Mouse (Mus musculus) kidney, embryonic 15.5 days (tissue): ENCODE results near the gene Arfgap2. TPM values are rescaled to one million over a fixed set of nuclear protein-coding genes. Genes with fewer than 3 reads are reported as not detected.

Experiments used
- ATAC-seq: fragments of 200-750 bp; cut with Nextera tagmentation; replicated peaks from 2 replicates; pipeline ENCODE4 v1.8.0; 2017; ENCODE audit warnings: moderate TSS enrichment; ENCODE audit not compliant: low FRiP score
- H3K27ac ChIP-seq: fragments of 300-500 bp; sonication (generic); 2 replicates; pipeline ENCODE4 v1.5.1; 2015; ENCODE audit warnings: mild to moderate bottlenecking, inconsistent platforms
- H3K27me3 ChIP-seq: fragments of 300-500 bp; sonication (generic); 2 replicates; pipeline ENCODE4 v1.6.1; 2015; ENCODE audit warnings: inconsistent platforms
- H3K36me3 ChIP-seq: fragments of 300-500 bp; sonication (generic); 2 replicates; pipeline ENCODE4 v1.6.1; 2015; ENCODE audit warnings: inconsistent platforms
- H3K4me1 ChIP-seq: fragments of 300-500 bp; sonication (generic); 2 replicates; pipeline ENCODE4 v1.6.1; 2015; ENCODE audit warnings: inconsistent platforms
- H3K4me2 ChIP-seq: fragments of 300-500 bp; sonication (generic); 2 replicates; pipeline ENCODE4 v1.6.1; 2015; ENCODE audit warnings: moderate library complexity, mild to moderate bottlenecking, inconsistent platforms
- H3K4me3 ChIP-seq: fragments of 300-500 bp; sonication (generic); replicated peaks from 2 replicates; pipeline ENCODE4 v1.5.1; 2015; ENCODE audit warnings: mild to moderate bottlenecking, inconsistent platforms
- H3K9ac ChIP-seq: fragments of 300-500 bp; sonication (generic); 2 replicates; pipeline ENCODE4 v1.6.1; 2015; ENCODE audit warnings: mild to moderate bottlenecking, inconsistent platforms
- H3K9me3 ChIP-seq: fragments of 300-500 bp; sonication (generic); replicated peaks from 2 replicates; pipeline ENCODE4 v1.6.1; 2016; ENCODE audit warnings: inconsistent platforms
- WGBS: fragments of 180-500 bp; shearing (Covaris S2); methylation state at CpG from one replicate; pipeline ENCODE4 v1.1.7; 2015; ENCODE audit warnings: mixed read lengths; 5-methylcytosine and 5-hydroxymethylcytosine counted together
- polyA plus RNA-seq: library from polyadenylated mRNA; unstranded; fragments of >200 nt; fragmentation: Nextera tagmentation; extraction: Ambion mirVana; gene quantifications from 2 replicates; pipeline ENCODE4 v1.2.1, GENCODE M21; 2015

Arfgap2 gene
- polyA plus RNA-seq, 1 experiment from 2014 or later = 92.2 TPM

DNA sequence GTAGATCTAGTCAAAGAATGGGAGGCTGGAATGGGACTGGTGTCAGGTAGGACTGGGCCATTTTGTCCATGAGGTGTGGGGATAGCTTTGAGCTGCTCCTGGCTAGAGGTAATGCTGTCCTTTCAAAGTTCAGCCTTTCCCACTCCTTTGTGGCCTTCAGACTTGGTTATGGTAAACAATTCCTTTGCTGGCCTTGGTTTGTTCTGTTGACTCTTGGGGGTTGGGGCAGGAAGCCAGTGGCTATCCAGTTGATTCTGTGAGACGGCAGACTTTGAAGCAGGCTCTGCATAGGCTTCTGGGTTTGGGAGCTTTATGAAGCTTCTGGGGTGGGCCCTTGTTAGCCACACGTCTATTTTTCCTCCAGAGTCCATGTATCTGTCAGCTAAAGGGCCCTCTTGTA lies 3.9 kb downstream of the Arfgap2 start:
- H3K27me3 ChIP-seq = no peaks in the 10 kb centered on the region
- no peak overlapping the region for H3K27ac ChIP-seq
- no peaks in the 10 kb centered on the region for H3K9me3 ChIP-seq
- H3K4me2 ChIP-seq = no peak overlapping the region
- H3K4me1 ChIP-seq = peaks cover 25% of the 10 kb centered on the region
- ATAC-seq = no peak
- H3K4me3 ChIP-seq = no peak overlapping the region
- H3K9ac ChIP-seq = no peak overlapping the region
- 91% methylated on average over 2 of the region's 2 CpGs for WGBS
- peaks cover 72% of the 10 kb centered on the region for H3K36me3 ChIP-seq

DNA sequence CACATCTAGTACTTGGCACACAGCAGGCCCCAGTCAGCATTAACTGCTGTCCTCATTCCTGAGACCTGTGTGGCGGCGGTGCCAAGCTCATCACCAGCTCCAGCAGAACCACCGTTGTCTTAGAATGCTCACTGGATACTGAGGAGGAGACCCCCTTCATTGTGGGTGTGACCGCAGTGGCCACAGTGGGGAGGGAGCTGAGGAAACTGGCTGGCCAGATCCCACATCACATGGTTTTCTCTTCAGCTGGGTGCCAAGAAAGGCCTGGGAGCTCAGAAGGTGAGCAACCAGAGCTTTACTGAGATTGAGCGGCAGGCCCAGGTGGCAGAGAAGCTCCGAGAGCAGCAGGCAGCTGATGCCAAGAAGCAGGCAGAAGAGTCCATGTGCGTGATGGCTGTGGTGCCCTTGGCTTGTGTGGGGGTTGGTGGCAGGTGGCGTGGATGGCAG lies 4.9 kb downstream of the Arfgap2 start:
- H3K9ac ChIP-seq = no peak overlapping the region
- no peak overlapping the region for H3K4me3 ChIP-seq
- 89% methylated on average over 8 of the region's 8 CpGs for WGBS
- no peak overlapping the region for H3K4me2 ChIP-seq
- peaks cover 15% of the 10 kb centered on the region for H3K4me1 ChIP-seq
- ATAC-seq = no peak
- H3K27ac ChIP-seq = no peak overlapping the region
- H3K36me3 ChIP-seq = peaks cover 82% of the 10 kb centered on the region
- no peaks in the 10 kb centered on the region for H3K27me3 ChIP-seq
- H3K9me3 ChIP-seq = no peaks in the 10 kb centered on the region

DNA sequence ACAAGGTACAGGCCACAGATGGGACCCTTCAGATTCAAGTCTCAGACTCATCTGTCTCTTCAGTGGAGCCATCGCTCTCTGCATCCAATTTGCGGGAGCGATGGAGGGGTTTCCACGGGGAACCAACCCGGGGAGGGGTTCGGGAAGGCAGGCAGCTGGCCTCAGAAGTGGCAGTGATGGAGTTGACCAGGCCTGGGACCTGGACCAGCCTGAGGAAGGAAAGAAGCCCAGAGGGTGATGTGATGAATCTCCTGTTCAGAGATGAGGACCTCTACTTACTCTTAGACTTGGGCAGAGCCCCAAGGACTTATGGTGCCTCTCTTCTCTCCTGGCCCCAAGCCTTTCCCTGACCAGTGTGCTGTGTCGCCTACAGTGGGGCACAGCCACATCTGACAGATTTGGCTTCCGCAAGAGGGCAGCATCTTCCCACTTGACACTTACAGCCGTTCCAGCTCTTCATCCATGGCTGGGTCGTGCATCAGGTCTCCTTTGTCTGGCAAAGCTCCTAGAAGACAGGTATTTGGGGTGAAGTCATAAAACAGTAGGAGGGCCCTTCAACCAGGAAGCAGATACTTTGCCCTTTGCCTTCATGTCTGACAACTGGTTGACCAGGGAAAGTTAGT lies 14.1 kb downstream of the Arfgap2 start:
- H3K36me3 ChIP-seq = peaks cover 48% of the 10 kb centered on the region
- peaks cover 11% of the 10 kb centered on the region for H3K4me1 ChIP-seq
- H3K9ac ChIP-seq = no peak overlapping the region
- no peak overlapping the region for H3K27ac ChIP-seq
- no peaks in the 10 kb centered on the region for H3K9me3 ChIP-seq
- ATAC-seq = peak; percentile 73
- no peak overlapping the region for H3K4me3 ChIP-seq
- no peak overlapping the region for H3K4me2 ChIP-seq
- 32% methylated on average over 10 of the region's 10 CpGs for WGBS
- H3K27me3 ChIP-seq = no peaks in the 10 kb centered on the region

DNA sequence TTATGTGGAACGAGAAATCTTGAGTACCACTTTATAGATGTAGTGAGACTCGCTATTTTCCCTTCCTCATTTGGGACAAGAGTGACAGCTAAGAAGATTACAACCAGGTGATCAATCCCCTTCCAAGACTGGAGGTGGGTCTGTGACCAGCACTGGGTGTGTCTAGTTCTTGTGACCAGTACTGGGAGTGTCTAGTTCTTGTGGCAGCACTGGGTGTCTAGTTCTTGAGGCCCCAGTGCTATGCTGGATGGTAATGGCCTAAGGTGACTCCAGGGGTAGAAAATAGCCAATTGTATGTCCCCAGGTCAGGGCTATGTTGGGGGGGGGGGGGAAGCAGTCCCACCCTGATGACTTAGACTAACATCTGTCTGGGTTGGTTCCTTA lies 14.6 kb downstream of the Arfgap2 start:
- 71% methylated on average over 2 of the region's 2 CpGs for WGBS
- Histone ChIP-seq H3K4me1 (peaks cover 11% of the 10 kb centered on the region), H3K9me3 (no peaks in the 10 kb centered on the region), H3K4me2 (no peak overlapping the region), H3K9ac (no peak overlapping the region), H3K27ac (no peak overlapping the region), H3K36me3 (peaks cover 43% of the 10 kb centered on the region), H3K27me3 (no peaks in the 10 kb centered on the region), H3K4me3 (no peak overlapping the region)
- ATAC-seq = 0 out of 2 replicates have a peak, but pooled peaks have one; percentile 29

DNA sequence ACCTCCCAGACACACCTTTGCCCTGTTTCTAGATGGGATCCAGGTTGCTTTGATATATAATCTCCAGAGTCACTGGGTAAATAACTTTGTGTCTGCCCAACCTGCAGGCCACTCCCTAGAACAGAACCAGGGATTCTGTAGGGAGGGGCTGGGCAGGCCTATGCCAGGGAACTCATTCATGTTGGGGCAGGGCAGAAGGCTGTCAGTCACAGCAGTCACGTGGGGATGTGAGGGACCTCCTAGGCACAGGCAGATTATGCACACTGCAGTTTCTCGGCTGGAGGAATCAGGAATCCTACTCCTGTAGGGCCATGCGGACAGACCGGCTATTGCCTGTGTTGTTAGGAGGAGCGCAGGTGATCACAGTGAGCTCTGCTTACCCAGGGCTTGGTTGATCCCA lies 16.6 kb downstream of the Arfgap2 start:
- no peak overlapping the region for H3K4me3 ChIP-seq
- no peaks in the 10 kb centered on the region for H3K27me3 ChIP-seq
- H3K36me3 ChIP-seq = peaks cover 23% of the 10 kb centered on the region
- H3K9ac ChIP-seq = no peak overlapping the region
- no peak overlapping the region for H3K4me2 ChIP-seq
- peaks cover 11% of the 10 kb centered on the region for H3K4me1 ChIP-seq
- 0 out of 2 replicates have a peak overlapping the region, but pooled peaks have one; percentile 10 for H3K27ac ChIP-seq
- WGBS = 42% methylated on average over 5 of the region's 5 CpGs
- 0 out of 2 replicates have a peak, but pooled peaks have one; percentile 47 for ATAC-seq
- no peaks in the 10 kb centered on the region for H3K9me3 ChIP-seq

DNA sequence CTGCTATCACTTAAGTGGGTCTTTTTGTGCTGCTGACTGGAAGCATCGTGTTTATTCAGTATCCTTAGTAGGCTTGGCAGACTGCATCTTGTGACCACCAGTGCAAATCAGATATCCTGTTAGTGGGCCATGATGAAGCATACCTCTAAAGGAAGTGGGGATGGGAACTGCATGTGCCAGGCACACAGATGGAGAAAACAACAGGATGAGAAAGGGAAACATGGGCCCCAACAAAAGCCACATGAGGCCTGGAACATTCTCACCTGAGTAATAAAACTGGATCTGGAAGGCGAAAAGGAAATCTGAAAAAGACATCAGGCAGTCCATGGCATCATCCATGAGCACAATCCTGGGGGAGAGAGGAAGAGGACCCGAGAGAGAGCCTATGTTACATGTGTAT lies 19.2 kb downstream of the Arfgap2 start:
- Histone ChIP-seq H3K4me1 (peaks cover 11% of the 10 kb centered on the region), H3K36me3 (no peaks in the 10 kb centered on the region), H3K27ac (no peak overlapping the region), H3K27me3 (no peaks in the 10 kb centered on the region), H3K9ac (no peak overlapping the region), H3K4me3 (no peak overlapping the region), H3K4me2 (no peak overlapping the region), H3K9me3 (no peaks in the 10 kb centered on the region)
- ATAC-seq = no peak
- 69% methylated on average over 3 of the region's 3 CpGs for WGBS

DNA sequence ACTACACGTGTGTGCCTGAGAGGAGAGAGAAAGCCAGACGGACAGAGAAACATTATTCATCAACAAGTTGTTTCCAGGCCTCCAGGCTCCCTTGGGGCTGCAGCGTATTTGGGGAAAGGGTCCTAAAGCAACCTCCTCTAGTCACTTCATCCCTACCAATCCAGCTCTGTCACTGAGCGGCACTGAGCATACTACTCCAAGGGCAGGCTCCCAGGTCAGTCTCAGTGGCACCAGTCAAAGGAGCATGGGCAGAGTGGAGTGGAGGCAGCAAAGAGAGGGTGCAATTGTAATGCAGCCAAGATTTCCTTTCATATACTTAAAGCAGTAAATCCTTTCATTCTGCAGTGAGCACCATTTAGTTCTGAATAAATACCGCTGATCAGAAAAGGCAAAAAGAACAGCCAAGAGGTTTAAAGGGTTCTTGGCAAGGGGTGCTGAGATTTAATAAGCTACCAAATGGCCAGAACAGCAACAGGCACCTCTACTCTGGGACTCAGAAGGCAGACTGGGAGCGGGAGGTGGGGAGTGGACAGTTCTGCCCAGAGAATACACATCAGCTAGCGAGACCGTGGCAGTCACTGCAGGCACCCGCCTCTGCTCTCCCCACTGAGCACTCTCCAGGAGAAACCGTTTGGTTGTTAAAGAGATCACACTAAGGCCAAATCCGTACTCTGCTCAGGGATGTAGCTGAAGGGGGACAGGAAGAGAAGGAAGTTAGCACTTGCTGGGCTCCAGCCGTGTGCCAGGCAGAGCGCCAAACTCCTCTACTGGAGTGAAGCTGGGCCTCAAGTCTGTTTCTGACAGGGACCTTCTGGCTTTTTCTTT lies 19.8 kb downstream of the Arfgap2 start:
- ATAC-seq = no peak
- Histone ChIP-seq H3K4me1 (peaks cover 11% of the 10 kb centered on the region), H3K4me3 (no peak overlapping the region), H3K27ac (no peak overlapping the region), H3K4me2 (no peak overlapping the region), H3K9me3 (no peaks in the 10 kb centered on the region), H3K27me3 (no peaks in the 10 kb centered on the region), H3K36me3 (no peaks in the 10 kb centered on the region), H3K9ac (no peak overlapping the region)
- WGBS = 58% methylated on average over 13 of the region's 13 CpGs

DNA sequence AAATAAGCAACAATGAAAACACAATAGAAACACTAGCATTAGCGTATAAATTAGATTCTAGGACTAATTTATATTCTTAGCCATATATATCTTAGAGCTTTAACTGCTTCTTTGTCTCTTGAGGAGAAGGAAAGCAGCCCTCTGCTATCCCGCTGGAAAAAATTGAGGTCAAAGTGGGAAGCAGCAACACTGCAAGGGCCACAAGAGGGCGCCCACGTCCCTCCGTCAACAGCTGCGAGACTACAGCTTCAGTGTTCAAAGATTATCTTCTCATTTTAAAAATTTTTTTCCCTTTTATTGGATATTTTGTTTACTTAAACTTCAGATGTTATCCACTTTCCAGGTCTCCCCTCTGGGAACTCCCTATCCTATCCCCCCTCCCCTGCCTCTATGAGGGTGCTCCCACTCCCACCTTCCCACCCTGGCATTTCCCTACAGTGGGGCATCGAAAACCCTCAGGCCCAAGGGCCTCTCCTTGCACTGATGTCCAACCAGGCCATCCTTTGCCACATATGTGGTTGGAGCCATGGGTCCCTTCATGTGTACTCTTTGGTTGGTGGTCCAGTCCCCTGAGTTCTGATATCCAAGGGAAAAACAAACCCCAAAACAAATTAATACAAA lies 21.2 kb downstream of the Arfgap2 start:
- no peak; the same call in 1 of the 2 replicates for ATAC-seq
- H3K4me3 ChIP-seq = no peak overlapping the region
- H3K27ac ChIP-seq = no peak overlapping the region
- H3K9ac ChIP-seq = no peak overlapping the region
- no peaks in the 10 kb centered on the region for H3K27me3 ChIP-seq
- H3K36me3 ChIP-seq = no peaks in the 10 kb centered on the region
- H3K4me2 ChIP-seq = no peak overlapping the region
- H3K4me1 ChIP-seq = peaks cover 10% of the 10 kb centered on the region
- no peaks in the 10 kb centered on the region for H3K9me3 ChIP-seq
- WGBS = 16% methylated on average over 7 of the region's 7 CpGs

DNA sequence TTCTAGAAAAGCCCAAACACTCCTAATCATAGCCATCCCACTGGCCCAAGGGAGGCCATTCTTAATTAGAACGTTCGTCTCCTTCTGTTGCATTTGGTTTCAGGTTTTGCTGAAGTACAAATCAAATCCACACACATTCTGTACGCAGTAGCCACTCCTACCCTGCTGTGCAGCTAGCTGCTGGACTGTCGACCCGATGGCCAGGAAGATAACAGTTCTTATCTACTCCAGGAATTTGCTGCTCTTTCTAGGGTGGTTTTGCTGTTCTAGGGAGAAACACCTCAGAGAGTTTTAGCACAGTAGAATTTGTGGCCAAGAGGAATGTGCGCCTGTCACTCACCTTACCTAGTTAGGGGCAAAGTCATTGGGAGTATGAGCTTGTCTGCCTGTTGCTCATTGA lies 22.8 kb downstream of the Arfgap2 start:
- Histone ChIP-seq H3K4me1 (peaks cover 10% of the 10 kb centered on the region), H3K9ac (no peak overlapping the region), H3K4me2 (no peak overlapping the region), H3K36me3 (no peaks in the 10 kb centered on the region), H3K4me3 (no peak overlapping the region), H3K27me3 (no peaks in the 10 kb centered on the region), H3K9me3 (no peaks in the 10 kb centered on the region), H3K27ac (0 out of 2 replicates have a peak overlapping the region, but pooled peaks have one; percentile 20)
- WGBS = 61% methylated on average over 6 of the region's 6 CpGs
- ATAC-seq = no peak

DNA sequence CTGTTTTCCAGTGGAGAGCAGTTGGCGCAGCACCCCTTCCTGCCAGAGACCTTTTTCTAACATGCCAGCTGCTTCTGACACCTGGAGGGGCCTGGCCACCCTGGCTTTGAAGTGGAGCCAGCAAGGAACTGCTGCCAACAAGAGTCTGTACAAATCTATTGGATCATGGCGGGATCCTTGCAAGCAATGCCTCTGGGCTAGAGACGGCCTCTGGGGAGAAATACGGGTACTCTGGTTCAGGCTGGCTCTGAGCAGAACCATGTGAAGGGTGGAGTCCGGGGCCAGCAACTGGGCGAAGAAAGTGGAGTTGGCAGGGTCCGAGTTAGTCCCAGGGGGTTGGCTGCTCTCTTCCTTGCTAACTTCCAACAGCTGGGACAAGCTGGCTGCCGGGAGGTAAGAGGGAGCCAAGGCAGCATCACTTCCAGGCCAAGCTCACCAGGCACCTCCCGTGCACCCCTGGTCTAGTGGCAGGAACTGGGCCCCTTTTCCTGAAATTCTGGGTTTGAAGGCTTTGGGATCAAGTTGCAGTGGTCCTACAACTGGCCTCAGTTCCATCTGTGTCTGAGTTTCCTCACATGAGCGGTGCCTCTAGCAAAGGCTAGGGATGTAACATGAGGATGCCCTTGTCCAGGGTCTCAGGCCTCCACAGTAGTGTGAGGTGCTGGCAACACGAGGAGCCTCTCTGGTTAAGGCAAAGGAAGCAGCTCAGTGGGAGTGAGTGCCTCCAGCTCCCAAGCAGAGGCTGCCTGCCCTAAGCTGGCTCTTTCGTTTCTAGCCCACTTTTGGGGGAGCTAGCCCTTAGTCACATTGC lies 26.6 kb downstream of the Arfgap2 start:
- no peak overlapping the region for H3K4me3 ChIP-seq
- peak overlapping the region; percentile 37; the same call in 1 of the 2 replicates for H3K27ac ChIP-seq
- WGBS = 58% methylated on average over 12 of the region's 12 CpGs
- H3K36me3 ChIP-seq = no peaks in the 10 kb centered on the region
- no peak overlapping the region for H3K4me2 ChIP-seq
- peak; percentile 66; the same call in 1 of the 2 replicates for ATAC-seq
- H3K27me3 ChIP-seq = no peaks in the 10 kb centered on the region
- no peak overlapping the region for H3K9ac ChIP-seq
- peaks cover 10% of the 10 kb centered on the region for H3K4me1 ChIP-seq
- no peaks in the 10 kb centered on the region for H3K9me3 ChIP-seq

DNA sequence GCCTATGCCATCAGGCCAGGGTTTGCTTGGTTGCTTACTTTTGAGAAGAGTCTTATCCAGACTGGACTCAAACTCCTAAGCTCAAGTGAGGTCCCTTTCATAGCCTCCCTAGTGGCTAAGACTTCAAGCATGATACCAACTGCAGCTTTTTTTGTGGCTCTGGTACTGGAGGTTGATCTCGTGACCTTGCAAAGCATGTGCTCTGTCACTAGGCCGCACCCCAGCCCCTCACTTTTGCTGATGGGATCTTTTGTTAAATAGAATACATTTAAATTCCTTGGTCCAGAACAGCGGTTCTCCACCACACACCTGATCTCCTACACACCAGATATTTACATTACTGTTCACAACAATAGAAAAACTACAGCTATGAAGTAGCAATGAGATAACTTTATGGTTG lies 29.5 kb downstream of the Arfgap2 start:
- H3K27me3 ChIP-seq = no peaks in the 10 kb centered on the region
- ATAC-seq = no peak
- WGBS = 86% methylated on average over 3 of the region's 3 CpGs
- no peak overlapping the region for H3K4me3 ChIP-seq
- no peaks in the 10 kb centered on the region for H3K9me3 ChIP-seq
- peaks cover 10% of the 10 kb centered on the region for H3K4me1 ChIP-seq
- no peak overlapping the region for H3K9ac ChIP-seq
- no peak overlapping the region for H3K4me2 ChIP-seq
- no peak overlapping the region for H3K27ac ChIP-seq
- no peaks in the 10 kb centered on the region for H3K36me3 ChIP-seq
